Mouse (Mus musculus) cortical plate, adult 2 months (tissue): ENCODE data around the gene Glod4.

Experiments
- CTCF ChIP-seq: fragments of 200-500 bp; IDR thresholded peaks from 2 replicates; pipeline ENCODE4 v1.5.1; 2011; ENCODE audit warnings: mild to moderate bottlenecking, control low read depth, low read length; ENCODE audit not compliant: insufficient read depth; ENCODE audit errors: extremely low read depth
- POLR2A ChIP-seq: fragments of 200-500 bp; IDR thresholded peaks from 2 replicates; pipeline ENCODE4 v1.6.1; 2011; ENCODE audit warnings: mild to moderate bottlenecking, low read length, control low read depth; ENCODE audit not compliant: insufficient read depth; ENCODE audit errors: extremely low read depth

DNA sequence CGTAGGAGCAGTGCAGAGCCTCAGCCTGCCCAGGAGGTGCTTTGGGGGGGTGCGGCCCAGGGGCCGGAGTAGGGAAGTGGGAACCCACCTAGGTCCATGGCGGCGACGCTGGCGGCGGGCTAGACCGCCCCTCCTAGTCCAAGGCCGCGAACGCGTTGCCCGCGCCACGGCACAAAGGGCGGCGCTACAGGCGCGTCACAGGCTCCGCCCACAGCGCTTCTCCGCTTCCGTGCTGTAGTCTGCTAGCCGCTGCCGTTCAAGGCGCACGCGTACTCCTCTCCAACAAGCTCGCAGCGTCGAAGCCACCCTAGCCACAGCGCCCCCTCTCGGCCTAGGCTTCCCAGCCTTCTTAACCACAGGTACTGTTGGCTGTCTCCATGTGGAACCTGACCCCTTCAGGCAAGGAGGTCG is 26.1 kb downstream of the Glod4 start, which contains the start of the genes Dbil5 and Gemin4:
- TF ChIP-seq POLR2A (peak; percentile 78), CTCF (peak; percentile 95)
